Mouse (Mus musculus) heart, postnatal 14 days (tissue): ENCODE data around the gene S100a9. TPM values are rescaled to one million over a fixed set of nuclear protein-coding genes. Genes with fewer than 3 reads are reported as not detected.

Source experiments
- DNase-seq, 2 experiments: peaks; one replicate each; pipeline ENCODE4 v3.0.0; 2021 to 2022
- intact Hi-C: fragments of 180-260 bp; cut with DNase I; formaldehyde crosslinking; loops from one replicate; pipeline ENCODE4 v1.15.1; 2025
- long read RNA-seq, 2 experiments: library from polyadenylated mRNA; stranded (forward); transcript quantifications; one replicate each; pipeline ENCODE4 v2.0.0; 2021
- total RNA-seq, 2 experiments: library from RNA; stranded (reverse); gene quantifications; 2 replicates each; pipeline ENCODE4 v1.2.3; 2021

S100a9 gene
- 1 to 10 TPM; 3.7 to 5.4 TPM for total RNA-seq
- long read RNA-seq, experiment 1 = 0 reads
- long read RNA-seq, experiment 2, partial matches to known transcripts = 0 of 1 reads
- long read RNA-seq, experiment 2, other reads (novel, unspliced or antisense) = 0 of 1 reads

DNA sequence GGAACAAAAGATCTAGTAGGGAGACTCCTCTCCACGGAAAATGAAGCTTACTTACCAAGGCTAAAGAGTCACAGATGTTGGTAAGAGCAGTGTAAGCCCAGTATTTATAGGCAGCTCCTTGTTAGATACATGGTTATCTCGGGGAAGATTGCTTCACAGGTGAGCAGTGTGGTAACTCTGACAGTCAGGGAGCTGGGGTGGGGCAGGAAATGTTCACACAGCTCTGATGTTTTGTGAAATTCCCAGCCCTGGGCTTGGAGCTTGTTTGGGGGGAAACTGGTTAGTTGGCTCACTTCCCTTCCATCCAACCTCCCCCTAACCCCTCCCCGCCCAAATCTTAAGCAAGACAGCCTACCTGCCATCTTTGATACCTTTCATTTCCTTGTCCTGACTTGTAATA is at the start of gene S100a9:
TSS of gene S100a9 (minus strand) at position 109 of the 400 bp plus-strand sequence.
- intact Hi-C loops = no loop called here
- DNase-seq = no peak

DNA sequence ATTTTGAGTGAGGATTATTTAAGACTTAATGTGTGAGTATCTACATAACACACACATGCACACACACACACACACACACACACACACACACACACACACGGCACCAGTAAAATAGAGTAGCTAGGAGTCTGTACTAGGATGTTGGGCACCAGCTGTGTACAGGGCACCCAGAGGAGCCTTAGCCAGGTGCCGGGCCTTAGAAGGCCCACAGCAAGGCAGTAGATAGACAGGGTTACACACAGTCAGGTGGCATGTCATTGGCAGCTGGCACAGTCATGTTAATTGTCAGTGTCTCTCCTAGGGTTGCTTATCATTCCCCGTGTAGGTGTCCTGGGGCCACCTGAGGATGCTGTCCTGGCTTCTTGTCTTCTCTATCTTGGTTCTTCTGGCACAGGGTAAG is 31.1 kb upstream of the S100a9 start, which contains the start of gene Pglyrp4:
TSS of gene Pglyrp4 (plus strand) at position 301 of the 400 bp plus-strand sequence.
- no peak for DNase-seq
- intact Hi-C loops = no loop called here

DNA sequence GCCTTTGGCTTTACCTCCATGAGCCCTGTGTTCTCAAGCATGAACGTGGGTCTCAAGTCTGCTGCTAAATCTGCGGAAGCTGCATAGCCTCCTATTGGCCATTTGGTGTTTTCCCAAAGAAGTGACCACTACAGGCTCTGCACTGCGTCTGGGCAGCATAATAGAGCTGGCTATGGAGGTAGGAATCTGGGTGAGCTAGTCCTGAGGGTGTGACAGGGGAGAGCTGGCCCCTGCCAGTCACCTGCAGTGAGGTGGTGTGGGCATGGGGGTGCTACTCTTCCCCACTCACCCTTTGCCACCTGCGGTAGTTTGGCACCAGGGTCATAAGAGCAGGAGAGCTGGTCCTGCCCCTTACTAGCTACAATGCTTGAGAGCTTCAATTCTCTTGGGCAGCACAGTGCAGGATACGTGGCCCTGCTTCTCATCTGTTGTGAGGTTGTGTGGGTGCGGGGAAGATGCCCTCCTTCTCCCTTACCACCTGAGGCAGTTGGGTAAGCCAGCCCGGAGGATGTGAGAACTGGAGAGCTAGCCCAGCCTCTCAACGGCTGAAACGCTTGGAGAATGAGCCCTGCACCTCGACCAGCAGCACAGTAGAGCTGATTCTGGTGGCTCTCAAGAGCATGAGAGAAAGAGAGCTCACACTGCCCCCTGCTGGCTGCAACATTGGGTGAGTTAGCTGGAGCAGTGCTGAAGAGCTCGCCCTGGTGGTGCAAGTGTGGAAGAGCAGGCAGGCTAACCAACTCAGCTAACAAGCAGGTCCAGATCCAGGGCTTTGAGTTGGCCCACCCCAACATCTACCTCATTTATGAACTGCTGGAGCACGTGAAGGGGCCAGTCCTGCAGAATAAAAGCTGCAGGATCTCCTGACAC is 14.3 kb upstream of the S100a9 start:
- intact Hi-C loops = loop anchor here (5.0 to 10.0 kb wide), 4 partner anchors 48 to 295 kb away; partner anchors contain the start of genes S100a14 and Snapin
- peak; percentile 82 to 90 for DNase-seq

DNA sequence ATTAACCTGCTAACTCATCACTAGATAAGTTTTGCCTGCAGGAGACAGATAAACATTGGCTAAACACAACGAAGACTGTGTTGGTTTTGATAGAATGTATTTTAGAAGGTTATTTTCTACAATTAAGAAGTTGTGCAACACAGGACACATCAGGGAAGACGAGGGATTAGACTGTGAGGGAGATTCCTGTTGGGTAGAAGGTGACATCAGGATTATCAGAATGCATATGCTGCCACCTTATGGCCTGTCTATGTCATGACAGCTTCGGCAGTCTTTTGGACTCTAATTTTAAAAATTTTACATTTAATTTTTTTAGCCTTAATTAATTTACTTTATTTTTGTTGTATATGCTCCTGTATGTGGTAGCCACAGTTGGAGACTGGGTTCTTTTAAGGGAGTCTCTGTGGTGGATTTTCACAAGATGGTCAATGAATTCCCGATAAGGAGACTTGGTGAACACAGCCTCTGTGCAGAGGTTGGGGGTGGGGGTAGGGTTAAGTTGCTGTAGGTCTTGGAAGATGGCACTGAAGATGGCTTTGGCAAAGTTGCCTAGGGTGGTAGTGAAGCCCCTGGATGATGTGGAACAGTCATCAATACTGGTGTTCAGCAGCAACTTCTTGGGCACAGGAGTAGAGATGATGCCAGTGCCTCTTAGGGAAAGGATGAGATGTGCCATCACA is 13.1 kb upstream of the S100a9 start:
- intact Hi-C loops = loop anchor here (5.0 to 10.0 kb wide), 4 partner anchors 46 to 294 kb away; partner anchors contain the start of genes S100a14 and Snapin
- DNase-seq = peak; percentile 12 to 52

DNA sequence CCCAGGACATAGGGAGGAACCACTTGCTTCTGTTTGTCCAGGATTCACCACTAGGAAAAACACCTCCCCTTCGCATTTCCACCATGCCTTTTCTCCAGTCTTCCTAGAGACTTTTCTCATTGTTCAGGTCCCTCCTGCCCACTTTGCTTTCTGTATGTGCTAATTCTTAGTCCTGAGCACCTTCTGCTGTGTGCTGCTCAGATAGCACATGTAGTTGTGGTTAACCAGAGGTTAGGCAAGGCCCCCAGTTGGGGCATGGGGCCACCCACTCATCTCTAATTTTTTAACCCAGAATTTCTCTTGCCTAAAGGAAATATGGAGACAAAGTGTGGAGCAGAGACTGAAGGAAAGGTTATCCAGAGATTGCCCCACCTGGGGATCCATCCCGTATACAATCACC is 6.7 kb upstream of the S100a9 start:
- no peak for DNase-seq
- intact Hi-C loops = loop anchor here (10.0 kb wide), 2 partner anchors 177 to 287 kb away; partner anchors contain the start of gene S100a14

DNA sequence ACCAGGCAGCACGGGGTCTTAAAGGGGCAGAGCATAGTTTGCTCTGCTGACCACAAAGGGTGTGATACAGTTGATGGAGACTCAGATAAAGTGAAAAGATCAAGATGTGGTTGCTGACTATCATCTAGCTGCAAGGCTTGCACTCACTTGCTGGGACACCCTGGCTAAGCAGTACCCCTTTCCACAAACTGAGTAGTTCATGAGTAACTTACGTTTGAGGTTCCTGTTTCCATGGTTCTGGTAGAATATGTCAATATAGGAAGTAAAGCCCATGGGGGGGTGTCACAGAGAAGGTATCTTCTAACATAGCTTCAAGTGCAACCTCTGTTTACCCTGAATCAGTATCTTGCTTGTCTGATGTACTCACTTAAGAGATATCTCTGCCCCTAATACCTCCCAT is 2.0 kb downstream of the S100a9 start:
- intact Hi-C loops = no loop called here
- DNase-seq = no peak

DNA sequence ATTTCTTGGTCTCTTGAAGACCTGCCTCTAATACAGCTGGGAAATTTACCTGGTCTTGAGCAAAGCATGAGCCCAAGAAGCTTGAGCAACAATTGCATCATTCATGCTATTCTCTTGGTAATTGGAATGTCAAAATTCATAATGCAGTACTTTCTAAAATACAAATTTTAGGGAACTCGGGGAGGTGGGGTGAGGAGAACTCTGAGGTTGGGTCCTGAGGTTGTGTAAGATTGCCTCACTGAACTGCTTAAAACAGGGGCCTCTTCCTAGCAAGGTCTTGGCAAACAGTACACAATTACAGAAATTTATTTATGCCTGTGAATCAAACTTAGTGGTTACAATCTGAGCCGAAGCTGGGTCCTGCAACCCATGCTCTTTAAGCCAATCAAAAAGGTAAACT is 8.7 kb downstream of the S100a9 start:
- DNase-seq = no peak
- intact Hi-C loops = no loop called here

DNA sequence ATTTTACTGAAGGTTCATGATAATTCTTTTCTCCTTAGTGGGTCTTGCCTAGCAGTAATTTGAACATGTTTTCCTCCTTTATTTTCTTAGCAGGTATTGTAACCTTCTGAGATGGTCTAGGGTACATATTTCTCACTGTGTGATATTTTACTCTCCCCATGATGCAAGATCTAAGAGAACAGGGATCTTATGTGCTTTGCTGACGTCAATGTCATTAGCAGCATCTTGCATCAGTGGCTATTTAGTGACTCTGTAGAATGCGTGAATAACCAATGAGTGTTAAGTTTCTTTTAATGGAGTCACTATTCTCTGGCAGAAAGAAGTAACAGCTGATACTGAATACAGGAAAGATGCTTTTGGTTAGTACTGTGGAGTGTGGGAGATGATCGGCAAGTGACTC is 11.6 kb downstream of the S100a9 start:
- intact Hi-C loops = no loop called here
- DNase-seq = no peak

DNA sequence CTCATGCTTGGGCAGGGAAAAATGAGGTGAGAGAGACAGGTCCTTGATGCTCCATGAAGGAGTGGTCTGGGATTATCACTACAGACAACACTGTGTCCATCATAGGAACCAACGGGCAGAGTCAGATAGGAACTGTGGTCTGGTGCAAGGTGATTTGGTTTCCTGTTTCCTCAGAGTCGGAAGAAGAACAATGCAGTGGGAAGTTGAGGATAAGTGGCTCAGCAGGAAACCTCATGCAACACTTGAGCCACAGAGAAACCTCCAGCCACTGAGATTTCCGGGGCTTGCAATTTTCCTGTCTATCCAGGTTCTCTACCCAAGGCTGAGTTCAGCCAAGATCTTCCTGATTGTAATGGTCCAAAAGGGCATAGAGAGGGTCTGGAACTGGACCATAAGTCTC is 16.9 kb downstream of the S100a9 start:
- no peak for DNase-seq

DNA sequence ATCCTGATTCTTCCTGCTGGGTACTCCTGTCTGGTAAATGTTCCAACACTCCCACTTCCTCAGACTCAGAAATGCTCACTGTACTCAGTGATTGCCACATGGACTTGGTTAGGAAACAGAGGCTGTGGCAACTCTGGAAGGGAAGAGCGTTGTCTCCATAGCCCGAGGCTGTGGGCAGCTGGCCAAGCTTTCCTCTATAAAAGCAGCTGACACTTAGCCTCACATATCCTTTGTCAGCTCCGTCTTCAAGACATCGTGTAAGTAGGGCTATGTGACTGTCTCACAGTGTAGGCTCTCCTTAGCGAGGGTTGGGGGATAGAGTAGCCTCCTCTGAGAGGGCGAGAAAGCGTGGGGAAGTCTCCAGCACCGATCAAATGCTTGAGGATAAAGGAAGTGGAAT is 26.7 kb downstream of the S100a9 start, which contains the start of gene S100a8:
TSS of gene S100a8 (plus strand) at position 133 of the 400 bp plus-strand sequence.
- intact Hi-C loops = no loop called here
- peak; percentile 6 to 15 for DNase-seq

More for the DNA sequence above, 16.9 kb downstream of the S100a9 start:
- intact Hi-C loops = no loop called here

DNA sequence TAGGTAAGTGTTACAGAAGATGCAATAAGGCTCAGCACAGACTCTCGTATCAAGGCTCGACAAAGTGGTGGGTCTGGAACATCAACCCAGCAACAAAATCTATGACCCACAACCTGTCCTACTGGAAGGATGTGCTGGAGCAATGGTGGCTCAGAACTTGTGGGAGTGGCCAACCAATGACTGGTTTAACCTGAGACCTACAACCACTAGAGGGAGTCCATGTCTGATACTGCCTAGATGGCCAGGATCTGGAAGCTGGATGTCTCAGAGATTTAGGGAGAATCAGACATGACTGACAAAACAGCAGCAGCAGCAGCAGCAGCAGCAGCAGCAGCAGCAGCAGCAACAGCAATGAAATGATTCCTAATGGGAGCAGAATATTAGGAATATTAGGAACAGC is 31.3 kb downstream of the S100a9 start:
- intact Hi-C loops = loop anchor here (5.0 kb wide), 1 partner anchor 43 kb away; no protein-coding TSS in a partner anchor
- peak in 1 of 2 experiments; percentile 11 for DNase-seq

DNA sequence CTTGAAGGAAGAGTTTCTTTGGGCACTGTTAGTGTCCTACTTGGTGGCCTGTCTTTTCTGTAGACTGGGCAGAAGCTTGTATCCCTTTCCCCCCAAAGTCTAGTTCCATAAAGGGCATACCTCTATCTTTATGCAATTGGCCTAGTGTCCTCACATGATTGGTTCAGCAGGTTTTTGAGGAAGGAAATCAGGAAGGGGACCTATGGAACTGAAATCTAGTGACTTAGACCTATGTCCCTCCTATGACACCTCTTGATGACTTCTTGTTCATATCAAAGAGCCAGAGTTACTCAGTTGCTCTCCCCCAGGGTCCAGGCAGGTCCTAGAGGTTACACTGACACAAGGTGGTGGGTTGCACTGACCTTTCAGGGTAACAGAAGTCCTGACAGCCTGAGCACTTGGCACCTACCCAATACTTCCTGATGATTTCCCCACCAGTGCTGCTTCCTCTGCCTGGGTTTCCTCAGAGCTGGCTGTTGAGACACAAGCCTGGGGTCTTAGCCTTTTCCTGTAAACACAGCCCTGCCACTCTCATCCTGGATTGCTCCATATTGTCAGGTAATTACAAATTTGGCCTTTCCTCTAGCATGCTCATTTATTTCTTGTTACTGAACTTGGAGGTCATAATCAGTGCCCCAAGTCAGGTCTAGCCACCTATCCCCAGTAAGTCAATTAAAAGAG is 36.0 kb downstream of the S100a9 start:
- no peak for DNase-seq
- intact Hi-C loops = loop anchor here (5.0 to 10.0 kb wide), 2 partner anchors 48 to 245 kb away; no protein-coding TSS in a partner anchor

DNA sequence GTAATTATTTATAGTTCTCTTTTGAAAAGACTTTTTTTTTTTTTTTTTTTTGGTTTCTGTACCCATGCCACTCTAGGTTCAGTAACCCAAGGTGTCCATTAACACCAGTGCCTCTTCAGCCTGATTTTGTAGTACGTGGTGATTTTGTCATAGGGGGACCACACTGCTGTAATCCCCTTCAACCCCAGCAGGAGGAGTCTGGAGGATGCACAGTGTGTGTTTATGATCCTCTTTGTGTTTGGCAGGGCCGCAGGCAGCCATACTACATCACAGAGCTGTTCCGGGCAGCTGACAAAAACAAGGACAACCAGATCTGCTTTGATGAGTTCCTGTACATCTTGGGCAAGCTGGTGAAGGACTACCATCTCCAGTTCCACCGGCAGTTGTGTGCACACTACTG is 38.1 kb downstream of the S100a9 start:
- DNase-seq = no peak
- intact Hi-C loops = loop anchor here (10.0 kb wide), 1 partner anchor 243 kb away; no protein-coding TSS in a partner anchor

DNA sequence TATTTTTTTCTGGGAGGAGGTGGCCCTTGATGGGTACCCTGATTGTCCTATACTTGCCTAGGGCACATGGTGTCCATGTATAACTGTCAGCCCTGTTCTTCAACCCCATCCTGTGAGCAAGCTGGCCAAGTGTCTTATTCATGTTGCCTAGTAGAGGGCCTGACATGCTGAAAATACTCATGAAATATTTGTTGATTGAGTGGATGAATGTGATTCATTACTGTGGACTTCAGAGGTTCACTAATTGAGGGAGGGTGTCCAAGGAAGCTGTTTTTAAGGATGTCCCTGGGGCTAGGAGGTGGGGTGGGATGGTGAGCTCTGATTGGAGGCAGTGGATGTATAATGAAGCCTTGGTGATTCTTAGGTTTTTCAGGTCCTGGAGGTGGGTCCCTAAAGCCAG is 41.8 kb downstream of the S100a9 start, which contains the start of gene S100a7a:
TSS of gene S100a7a (plus strand) at position 301 of the 400 bp plus-strand sequence.
- DNase-seq = no peak
- intact Hi-C loops = loop anchor here (5.0 to 10.0 kb wide), 3 partner anchors 36 to 239 kb away; no protein-coding TSS in a partner anchor

DNA sequence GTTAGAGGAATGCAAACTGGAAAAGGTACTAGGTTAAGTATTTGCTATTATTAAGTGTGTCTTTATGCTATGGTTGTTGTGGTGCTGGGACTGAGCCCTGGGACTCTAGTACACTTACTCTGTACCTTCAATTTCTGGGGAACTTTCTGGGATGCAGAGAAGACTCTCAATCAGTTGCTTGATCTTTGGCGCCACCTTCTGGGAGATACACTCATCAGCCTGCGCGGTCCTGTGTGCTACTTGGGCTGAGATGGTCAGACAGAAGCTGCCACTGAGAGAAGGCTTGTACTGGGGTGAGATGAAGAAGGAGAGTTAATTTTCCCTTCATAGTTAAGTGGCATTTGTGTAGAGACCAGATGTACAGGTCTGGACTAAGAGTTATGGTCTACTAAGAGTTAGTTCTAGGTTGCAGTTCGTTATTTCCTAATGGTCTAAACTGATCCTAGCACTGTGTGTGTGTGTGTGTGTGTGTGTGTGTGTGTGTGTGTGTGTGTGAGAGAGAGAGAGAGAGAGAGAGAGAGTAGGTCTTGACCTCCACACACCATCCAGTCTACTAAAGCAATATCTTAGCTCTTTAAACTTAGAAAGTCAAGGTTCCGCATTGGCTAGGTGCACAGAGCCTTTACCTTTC is 42.5 kb downstream of the S100a9 start:
- intact Hi-C loops = loop anchor here (5.0 to 10.0 kb wide), 3 partner anchors 36 to 238 kb away; no protein-coding TSS in a partner anchor
- peak; percentile 71 to 82 for DNase-seq

DNA sequence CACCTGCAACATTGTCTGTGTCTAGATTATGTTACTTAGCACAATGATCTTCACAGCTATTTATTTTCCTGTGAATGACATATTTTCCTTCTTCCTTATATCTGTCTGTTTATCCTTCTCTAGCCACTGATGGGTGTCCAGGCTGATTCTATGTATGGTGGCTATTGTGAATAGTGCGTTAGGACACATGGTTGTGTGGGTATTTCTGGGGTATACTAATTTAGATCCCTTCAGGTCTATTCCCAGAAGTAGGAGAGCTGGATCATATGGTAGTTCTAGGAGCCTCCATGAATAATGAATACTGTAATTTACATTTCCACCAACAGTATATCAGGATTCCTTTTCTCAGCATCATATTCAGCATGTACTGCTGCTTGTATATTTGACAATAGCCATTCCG is 45.7 kb downstream of the S100a9 start:
- intact Hi-C loops = loop anchor here (5.0 to 10.0 kb wide), 3 partner anchors 33 to 235 kb away; no protein-coding TSS in a partner anchor
- DNase-seq = no peak

DNA sequence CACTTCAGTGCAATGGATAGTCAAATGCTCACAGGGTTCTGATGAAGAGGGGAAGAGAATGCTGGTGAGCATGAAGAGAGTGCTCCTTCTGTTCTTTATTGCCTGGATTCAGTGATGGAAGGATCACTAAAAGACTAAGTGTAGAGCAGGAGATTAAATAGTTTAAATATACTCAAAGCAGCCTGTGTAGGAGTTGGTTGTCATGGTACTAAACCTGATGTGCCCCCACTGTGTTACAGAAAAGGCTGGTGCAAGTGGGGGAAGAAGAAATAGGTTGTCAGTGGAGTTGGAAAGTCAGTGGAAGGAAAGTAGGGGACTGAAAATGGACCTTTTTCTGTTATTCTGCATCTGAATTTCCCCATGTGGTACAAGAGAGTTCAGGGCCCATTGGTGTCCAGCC is 46.5 kb downstream of the S100a9 start:
- intact Hi-C loops = no loop called here
- DNase-seq = no peak

DNA sequence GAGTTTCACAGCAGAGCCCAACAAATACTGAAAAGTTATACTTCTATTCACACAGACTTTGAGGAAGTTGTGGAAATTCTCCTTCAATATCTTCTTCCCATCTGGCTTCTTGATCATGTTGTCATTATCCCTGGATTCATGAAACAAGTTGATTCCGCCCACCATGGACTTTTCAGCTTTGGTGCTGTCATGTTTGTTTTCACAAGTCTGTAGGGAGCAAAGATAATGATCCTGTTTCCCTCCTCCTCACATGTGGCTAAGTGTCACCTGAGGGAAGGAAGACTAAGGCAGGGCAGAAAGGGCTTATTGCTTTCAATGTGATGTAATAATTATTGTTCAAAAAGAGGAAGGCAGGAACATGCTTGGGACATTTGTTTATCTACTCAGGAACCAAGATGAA is 48.2 kb downstream of the S100a9 start:
- DNase-seq = no peak
- intact Hi-C loops = no loop called here

DNA sequence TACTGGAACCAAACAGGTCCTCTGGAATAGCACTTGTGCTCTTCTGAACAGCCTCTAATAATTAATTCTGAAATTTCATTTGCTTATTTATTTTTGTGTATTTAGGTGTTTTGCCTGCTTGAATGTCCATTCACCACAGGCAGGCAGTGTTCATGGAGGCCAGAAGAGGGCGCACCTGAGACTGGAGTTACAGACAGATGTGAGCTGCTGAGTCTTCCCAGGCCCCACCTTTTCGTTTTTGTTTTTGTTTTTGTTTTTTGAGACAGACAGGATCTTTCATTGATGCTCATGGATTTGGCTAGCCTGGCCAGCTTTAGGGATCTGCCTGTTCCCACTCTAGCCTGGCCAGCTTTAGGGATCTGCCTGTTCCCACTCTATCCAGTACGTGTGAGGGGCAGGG is 51.3 kb downstream of the S100a9 start:
- intact Hi-C loops = no loop called here
- peak; percentile 52 to 66 for DNase-seq
